Mouse (Mus musculus) lung, embryonic 14.5 days (tissue): ENCODE results near the gene Gcm2. TPM values are rescaled to one million over a fixed set of nuclear protein-coding genes. Genes with fewer than 3 reads are reported as not detected.
A peak's percentile ranks its signal among the peaks of the same experiment; 100 is the strongest.

ENCODE experiments used
- ATAC-seq: fragments of 200-750 bp; cut with Nextera tagmentation; 2 replicates; pipeline ENCODE4 v1.8.0; 2017; ENCODE audit warnings: mild to moderate bottlenecking, moderate TSS enrichment, moderate library complexity; ENCODE audit not compliant: insufficient read depth
- DNase-seq: peaks from one replicate; pipeline ENCODE4 v3.0.0-alpha.2; 2015
- H3K27ac ChIP-seq: fragments of 300-500 bp; sonication (generic); 2 replicates; pipeline ENCODE4 v1.5.1; 2014; ENCODE audit warnings: low read depth, mild to moderate bottlenecking, moderate library complexity
- H3K27me3 ChIP-seq: fragments of 300-500 bp; sonication (generic); 2 replicates; pipeline ENCODE4 v1.6.1; 2014; ENCODE audit warnings: low read length, control low read depth; ENCODE audit not compliant: insufficient read depth
- H3K36me3 ChIP-seq: fragments of 300-500 bp; sonication (generic); 2 replicates; pipeline ENCODE4 v1.6.1; 2014; ENCODE audit warnings: control low read depth; ENCODE audit not compliant: insufficient read depth
- H3K4me1 ChIP-seq: fragments of 300-500 bp; sonication (generic); 2 replicates; pipeline ENCODE4 v1.6.1; 2014; ENCODE audit warnings: antibody characterized with exemption, control low read depth; ENCODE audit not compliant: insufficient read depth
- H3K4me2 ChIP-seq: fragments of 300-500 bp; sonication (generic); 2 replicates; pipeline ENCODE4 v1.6.1; 2014; ENCODE audit warnings: mild to moderate bottlenecking
- H3K4me3 ChIP-seq: fragments of 300-500 bp; sonication (generic); 2 replicates; pipeline ENCODE4 v1.5.1; 2014; ENCODE audit warnings: low read depth, low read length
- H3K9ac ChIP-seq: fragments of 300-500 bp; sonication (generic); 2 replicates; pipeline ENCODE4 v1.6.1; 2014
- H3K9me3 ChIP-seq: fragments of 300-500 bp; sonication (generic); 2 replicates; pipeline ENCODE4 v1.6.1; 2016; ENCODE audit warnings: low read depth, low read length, control low read depth
- CTCF ChIP-seq: IDR thresholded peaks from 2 replicates; pipeline ENCODE4 v1.5.1; 2016; ENCODE audit warnings: antibody characterized with exemption, low read depth
- WGBS: fragments of 180-500 bp; shearing (Covaris S2); extraction: QIAGEN DNeasy Blood & Tissue Kit; methylation state at CpG from one replicate; pipeline ENCODE4 v1.1.7; 2014; 5-methylcytosine and 5-hydroxymethylcytosine counted together
- polyA plus RNA-seq: library from polyadenylated mRNA; unstranded; fragments of >200 nt; fragmentation: Nextera tagmentation; extraction: Ambion mirVana; gene quantifications from 2 replicates; pipeline ENCODE4 v1.2.1, GENCODE M21; 2014

The Gcm2 gene
- polyA plus RNA-seq, 1 experiment from 2014 or later = not detected

GRCm38 (mm10) chr13:41123666-41124225 lies 12.9 kb upstream of the Gcm2 start:
- H3K4me3 ChIP-seq = no peak overlapping the region
- no peaks in the 10 kb centered on the region for H3K36me3 ChIP-seq
- TF ChIP-seq CTCF = no peak
- no peaks in the 10 kb centered on the region for H3K9me3 ChIP-seq
- ATAC-seq (no peak), DNase-seq (no peak)
- no peak overlapping the region for H3K27ac ChIP-seq
- no peaks in the 10 kb centered on the region for H3K4me1 ChIP-seq
- no peaks in the 10 kb centered on the region for H3K27me3 ChIP-seq
- H3K4me2 ChIP-seq = no peak overlapping the region
- no peak overlapping the region for H3K9ac ChIP-seq
- WGBS = 84% methylated on average over 6 of the region's 6 CpGs

GRCm38 (mm10) chr13:41119152-41119945 lies 8.5 kb upstream of the Gcm2 start:
- DNase-seq (no peak), ATAC-seq (no peak)
- no peaks in the 10 kb centered on the region for H3K9me3 ChIP-seq
- H3K9ac ChIP-seq = no peak overlapping the region
- H3K4me1 ChIP-seq = no peaks in the 10 kb centered on the region
- no peaks in the 10 kb centered on the region for H3K36me3 ChIP-seq
- no peak overlapping the region for H3K27ac ChIP-seq
- 0 out of 2 replicates have a peak, but pooled peaks cover 4% of the 10 kb centered on the region for H3K27me3 ChIP-seq
- no peak overlapping the region for H3K4me3 ChIP-seq
- H3K4me2 ChIP-seq = no peak overlapping the region
- no peak for TF ChIP-seq CTCF
- WGBS = 26% methylated on average over 9 of the region's 9 CpGs

DNA sequence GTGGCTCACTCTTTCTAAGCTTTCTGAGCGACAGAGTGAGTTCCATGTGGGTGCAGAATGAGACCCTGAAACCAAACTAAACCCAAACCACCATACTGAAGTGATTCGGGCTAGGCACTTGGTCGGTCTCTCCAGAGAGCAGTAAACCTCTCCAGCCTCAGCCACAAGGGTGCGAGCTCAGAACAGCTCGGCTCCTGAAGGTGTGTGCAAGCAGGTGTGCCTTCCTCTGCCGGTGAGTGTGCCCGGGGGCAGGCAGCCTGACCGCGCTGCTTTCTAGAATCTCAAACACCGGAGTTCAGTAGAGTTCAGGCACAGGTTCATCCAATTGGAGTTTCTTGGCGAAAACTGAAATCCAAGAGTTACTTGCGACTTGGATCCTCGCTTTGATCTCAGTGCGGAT lies 3.1 kb upstream of the Gcm2 start, which contains the start of gene Sycp2l:
Sycp2l (plus strand) TSS at position 368 of the 400 bp plus-strand sequence.
- peak within 1 kb of the TSS; percentile 23; the same call in 1 of the 2 replicates for H3K9ac ChIP-seq
- peak within 1 kb of the TSS; percentile 48 for H3K4me2 ChIP-seq
- 0 out of 2 replicates have a peak, but pooled peaks cover 8% of the 10 kb centered on the region for H3K27me3 ChIP-seq
- ATAC-seq (no peak), DNase-seq (peak; percentile 19)
- H3K9me3 ChIP-seq = no peaks in the 10 kb centered on the region
- 0 out of 2 replicates have a peak, but pooled peaks have one; percentile 14 for TF ChIP-seq CTCF
- H3K4me3 ChIP-seq = 0 out of 2 replicates have a peak within 1 kb of the TSS, but pooled peaks have one; percentile 6
- H3K4me1 ChIP-seq = no peaks in the 10 kb centered on the region
- H3K27ac ChIP-seq = no peak within 1 kb of the TSS
- 29% methylated on average over 14 of the region's 14 CpGs for WGBS
- H3K36me3 ChIP-seq = no peaks in the 10 kb centered on the region

- Histone ChIP-seq H3K9ac (no peak overlapping the region), H3K9me3 (no peaks in the 10 kb centered on the region), H3K4me2 (no peak overlapping the region), H3K4me1 (no peaks in the 10 kb centered on the region), H3K36me3 (no peaks in the 10 kb centered on the region), H3K27ac (no peak overlapping the region), H3K4me3 (no peak overlapping the region), H3K27me3 (no peaks in the 10 kb centered on the region)
- no peak for TF ChIP-seq CTCF
- no peak for DNase-seq
- ATAC-seq = no peak
- 97% methylated on average over 13 of the region's 13 CpGs for WGBS
Observed at GRCm38 (mm10) chr13:41105541-41105940, 5.3 kb downstream of the Gcm2 start.

DNA sequence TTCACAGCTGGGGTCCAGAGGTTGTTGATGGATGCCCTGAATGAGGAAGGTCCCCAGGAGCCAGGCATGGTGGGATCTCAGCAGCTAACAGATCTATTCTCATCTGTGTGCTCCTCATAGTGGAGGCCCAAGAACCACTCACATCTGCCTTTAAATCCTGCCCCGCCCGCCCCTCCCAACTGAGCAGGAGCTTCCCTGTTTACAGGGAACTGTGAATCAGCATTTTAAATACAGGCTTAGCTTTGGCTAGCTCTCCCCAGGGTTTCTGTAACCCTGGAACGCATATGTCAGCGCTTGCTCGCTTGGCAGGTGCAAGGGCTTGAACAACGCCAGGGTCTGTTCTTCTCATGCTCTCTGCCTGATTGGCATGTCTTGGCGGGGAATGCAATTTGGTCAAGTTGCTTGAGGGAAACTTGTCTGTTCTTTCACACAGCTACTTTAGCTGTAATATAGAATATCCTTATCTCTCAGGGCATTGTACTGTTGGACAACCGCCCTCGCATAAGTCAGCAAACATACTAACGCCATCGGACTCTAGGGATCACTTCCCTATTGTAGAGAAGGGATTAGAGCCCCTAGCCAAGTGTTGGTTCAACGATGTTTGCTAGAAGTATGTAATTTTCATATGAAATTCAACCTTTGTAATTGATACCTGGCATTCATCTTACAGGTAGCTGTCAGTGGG lies 6.9 kb downstream of the Gcm2 start:
- H3K9me3 ChIP-seq = no peaks in the 10 kb centered on the region
- no peak for TF ChIP-seq CTCF
- no peak overlapping the region for H3K27ac ChIP-seq
- H3K4me3 ChIP-seq = no peak overlapping the region
- H3K9ac ChIP-seq = no peak overlapping the region
- H3K36me3 ChIP-seq = no peaks in the 10 kb centered on the region
- H3K4me1 ChIP-seq = no peaks in the 10 kb centered on the region
- DNase-seq (no peak), ATAC-seq (no peak)
- WGBS = 65% methylated on average over 12 of the region's 12 CpGs
- no peak overlapping the region for H3K4me2 ChIP-seq
- no peaks in the 10 kb centered on the region for H3K27me3 ChIP-seq

- WGBS = 99% methylated on average over 2 of the region's 2 CpGs
- DNase-seq = no peak
- no peaks in the 10 kb centered on the region for H3K36me3 ChIP-seq
- no peak overlapping the region for H3K27ac ChIP-seq
- H3K4me1 ChIP-seq = no peaks in the 10 kb centered on the region
- no peaks in the 10 kb centered on the region for H3K9me3 ChIP-seq
- H3K9ac ChIP-seq = no peak overlapping the region
- H3K27me3 ChIP-seq = no peaks in the 10 kb centered on the region
- no peak overlapping the region for H3K4me3 ChIP-seq
- no peak for ATAC-seq
- TF ChIP-seq CTCF = no peak
- H3K4me2 ChIP-seq = no peak overlapping the region
Observed at GRCm38 (mm10) chr13:41100031-41100430, 10.8 kb downstream of the Gcm2 start.

GRCm38 (mm10) chr13:41098325-41098724 lies 12.5 kb downstream of the Gcm2 start:
- DNase-seq (no peak), ATAC-seq (no peak)
- Histone ChIP-seq H3K27ac (no peak overlapping the region), H3K36me3 (no peaks in the 10 kb centered on the region), H3K9ac (no peak overlapping the region), H3K4me2 (no peak overlapping the region), H3K4me1 (no peaks in the 10 kb centered on the region), H3K4me3 (no peak overlapping the region), H3K27me3 (no peaks in the 10 kb centered on the region), H3K9me3 (no peaks in the 10 kb centered on the region)
- no peak for TF ChIP-seq CTCF
- 78% methylated on average over 15 of the region's 15 CpGs for WGBS
